Mouse (Mus musculus) heart, adult 2 months (tissue): Measurements from ENCODE around the gene Eya2.

Source experiments
- CTCF ChIP-seq: fragments of 200-600 bp; IDR thresholded peaks from 2 replicates; pipeline ENCODE4 v1.8.1; 2022; ENCODE audit warnings: antibody characterized with exemption, mild to moderate bottlenecking, moderate library complexity
- EP300 ChIP-seq: fragments of 200-500 bp; IDR thresholded peaks from 2 replicates; pipeline ENCODE4 v1.6.1; 2011; ENCODE audit warnings: low read depth, low read length, control low read depth; ENCODE audit not compliant: insufficient read depth
- POLR2A ChIP-seq: fragments of 200-500 bp; IDR thresholded peaks from 2 replicates; pipeline ENCODE4 v1.6.1; 2011; ENCODE audit warnings: mild to moderate bottlenecking, low read depth, low read length, control low read depth; ENCODE audit not compliant: insufficient read depth

- TF ChIP-seq POLR2A = no peak
- no peak for TF ChIP-seq CTCF
- TF ChIP-seq EP300 = no peak
Observed at GRCm38 (mm10) chr2:165742210-165742786, 147.5 kb downstream of the Eya2 start.
